Mouse (Mus musculus) ES-Bruce4 (cell line): Measurements from ENCODE around the gene Ubash3a. TPM values are rescaled to one million over a fixed set of nuclear protein-coding genes. Genes with fewer than 3 reads are reported as not detected.

ENCODE experiments used
- H3K27ac ChIP-seq: 2 replicates; pipeline ENCODE4 v1.5.1; 2012; ENCODE audit warnings: low read length, inconsistent platforms; ENCODE audit not compliant: insufficient read depth
- H3K27me3 ChIP-seq: 2 replicates; pipeline ENCODE4 v1.6.1; 2012; ENCODE audit warnings: mild to moderate bottlenecking, low read length, inconsistent platforms; ENCODE audit not compliant: control insufficient read depth, poor library complexity, insufficient read depth, severe bottlenecking
- H3K36me3 ChIP-seq: 2 replicates; pipeline ENCODE4 v1.6.1; 2012; ENCODE audit warnings: inconsistent platforms, mild to moderate bottlenecking, low read length, moderate library complexity; ENCODE audit not compliant: control insufficient read depth, poor library complexity, insufficient read depth, severe bottlenecking
- H3K4me1 ChIP-seq: one replicate; pipeline ENCODE4 v1.8.1; 2011; ENCODE audit warnings: low read length; ENCODE audit not compliant: control insufficient read depth, insufficient read depth
- H3K4me3 ChIP-seq: 2 replicates; pipeline ENCODE4 v1.5.1; 2011; ENCODE audit warnings: low read depth, mild to moderate bottlenecking, low read length
- H3K9ac ChIP-seq: 2 replicates; pipeline ENCODE4 v1.6.1; 2012; ENCODE audit warnings: low read depth, mild to moderate bottlenecking, inconsistent platforms; ENCODE audit not compliant: poor library complexity, severe bottlenecking
- H3K9me3 ChIP-seq: replicated peaks from 2 replicates; pipeline ENCODE4 v1.6.1; 2012; ENCODE audit warnings: mild to moderate bottlenecking, low read length, inconsistent platforms; ENCODE audit not compliant: control insufficient read depth, poor library complexity, insufficient read depth, severe bottlenecking
- CTCF ChIP-seq: IDR thresholded peaks from one replicate; pipeline ENCODE4 v1.8.1; 2011; ENCODE audit warnings: low read depth, low read length
- EP300 ChIP-seq: IDR thresholded peaks from 2 replicates; pipeline ENCODE4 v1.6.1; 2011; ENCODE audit warnings: low read depth, low read length; ENCODE audit not compliant: insufficient read depth
- POLR2A ChIP-seq: IDR thresholded peaks from one replicate; pipeline ENCODE4 v1.8.1; 2011; ENCODE audit warnings: low read length; ENCODE audit not compliant: insufficient read depth
- polyA plus RNA-seq: library from polyadenylated mRNA; stranded (reverse); fragments of >200 nt; gene quantifications from 2 replicates; pipeline ENCODE4 v1.2.4, GENCODE M21; 2011; ENCODE audit warnings: low read depth; ENCODE audit not compliant: missing spikeins, insufficient read depth, insufficient read length

The Ubash3a gene
- polyA plus RNA-seq, 1 experiment, result 3.5 TPM

DNA sequence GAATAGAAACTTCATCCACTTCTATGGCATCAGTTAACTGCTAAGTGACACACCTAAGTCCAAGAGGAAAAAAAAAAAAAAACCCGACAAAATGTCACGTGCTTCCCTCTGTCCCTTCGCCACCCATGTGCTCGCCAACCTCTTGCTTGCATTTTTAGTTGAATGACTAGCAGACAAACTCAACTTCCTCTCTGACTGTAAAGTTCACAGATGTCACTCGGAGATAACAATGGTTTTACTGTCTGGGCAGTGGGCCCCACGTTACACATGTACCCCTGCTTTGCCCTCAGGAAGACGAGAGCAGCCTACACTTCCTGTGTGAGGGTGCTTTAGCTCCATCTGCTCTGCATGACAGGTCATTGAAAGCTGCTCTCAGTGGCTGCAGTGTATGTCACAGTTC is 16.2 kb downstream of the Ubash3a start:
- TF ChIP-seq CTCF (no peak), EP300 (no peak), POLR2A (no peak)
- no peaks in the 10 kb centered on the region for H3K36me3 ChIP-seq

DNA sequence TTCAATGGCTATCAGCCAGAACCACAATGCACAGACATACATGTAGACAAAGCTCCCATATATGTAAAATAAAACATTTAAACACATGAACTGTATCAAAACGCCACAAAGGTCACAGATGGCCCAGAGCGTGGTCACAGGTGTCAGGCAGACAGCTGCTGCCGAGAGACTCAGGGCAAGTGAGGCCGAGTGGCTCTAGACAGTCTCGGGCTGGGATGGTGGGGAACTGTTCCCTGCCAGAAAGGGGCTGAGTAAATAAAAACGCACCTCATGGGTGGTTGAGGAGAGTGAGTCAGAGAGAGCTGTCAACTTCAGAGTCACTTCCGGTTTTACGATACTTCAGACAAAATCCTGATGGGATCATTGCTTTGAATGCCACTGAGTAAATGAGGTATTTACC is 16.9 kb downstream of the Ubash3a start:
- no peaks in the 10 kb centered on the region for H3K9me3 ChIP-seq
- no peak for TF ChIP-seq POLR2A
- no peak for TF ChIP-seq CTCF
- no peak for TF ChIP-seq EP300
- H3K4me1 ChIP-seq, result no peaks in the 10 kb centered on the region
- no peak overlapping the region for H3K9ac ChIP-seq
- H3K27me3 ChIP-seq, result no peaks in the 10 kb centered on the region
- H3K36me3 ChIP-seq, result no peaks in the 10 kb centered on the region
- H3K27ac ChIP-seq, result no peak overlapping the region
- H3K4me3 ChIP-seq, result no peak overlapping the region

More for the DNA sequence above, 16.2 kb downstream of the Ubash3a start:
- Histone ChIP-seq H3K4me3 (no peak overlapping the region), H3K4me1 (no peaks in the 10 kb centered on the region), H3K27me3 (no peaks in the 10 kb centered on the region), H3K27ac (no peak overlapping the region), H3K9me3 (no peaks in the 10 kb centered on the region), H3K9ac (no peak overlapping the region)

DNA sequence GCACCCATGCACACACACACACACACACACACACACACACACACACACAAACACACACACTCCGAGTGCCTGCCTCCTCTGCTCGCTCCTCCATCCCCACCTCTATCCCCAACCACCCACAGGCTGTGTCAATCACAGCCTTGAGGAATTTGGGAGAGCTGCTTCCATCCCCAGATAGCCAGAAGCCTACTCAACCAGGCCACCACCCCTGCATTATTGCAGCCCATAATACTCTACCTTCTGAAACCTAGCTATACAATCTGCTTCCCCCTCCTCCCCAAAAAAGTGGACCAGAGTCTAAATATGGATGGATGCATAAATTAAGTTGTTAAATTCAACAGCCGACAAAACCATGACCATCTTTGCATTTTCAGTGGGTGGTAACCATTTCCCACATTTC is 18.7 kb downstream of the Ubash3a start:
- no peaks in the 10 kb centered on the region for H3K4me1 ChIP-seq
- H3K9me3 ChIP-seq, result no peaks in the 10 kb centered on the region
- H3K36me3 ChIP-seq, result no peaks in the 10 kb centered on the region
- no peak overlapping the region for H3K4me3 ChIP-seq
- H3K9ac ChIP-seq, result no peak overlapping the region
- no peak overlapping the region for H3K27ac ChIP-seq
- TF ChIP-seq EP300 (no peak), POLR2A (no peak), CTCF (no peak)
- H3K27me3 ChIP-seq, result no peaks in the 10 kb centered on the region

DNA sequence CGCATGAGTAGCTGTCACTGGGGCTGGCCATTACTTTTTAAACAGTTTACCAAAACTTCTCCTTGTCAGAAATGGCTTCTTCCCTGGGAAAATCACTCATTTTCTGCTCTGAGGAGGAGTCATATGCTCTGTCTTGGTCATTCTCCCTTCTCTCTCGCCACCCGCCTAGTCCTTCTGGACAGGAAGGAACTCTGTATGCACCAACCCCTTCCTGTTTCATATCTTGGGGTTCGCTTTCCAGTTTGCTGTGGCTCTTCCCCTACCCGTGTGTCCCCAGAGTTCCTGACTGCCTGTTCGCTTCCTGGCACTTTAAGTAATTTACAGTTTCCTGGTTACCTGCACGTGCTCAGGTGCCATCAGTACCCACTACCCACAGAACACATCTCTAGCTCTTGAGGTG is 19.3 kb downstream of the Ubash3a start:
- Histone ChIP-seq H3K4me1 (no peaks in the 10 kb centered on the region), H3K9me3 (no peaks in the 10 kb centered on the region), H3K36me3 (no peaks in the 10 kb centered on the region), H3K27me3 (no peaks in the 10 kb centered on the region), H3K4me3 (no peak overlapping the region), H3K27ac (no peak overlapping the region), H3K9ac (no peak overlapping the region)
- TF ChIP-seq EP300 (no peak), POLR2A (no peak), CTCF (no peak)

DNA sequence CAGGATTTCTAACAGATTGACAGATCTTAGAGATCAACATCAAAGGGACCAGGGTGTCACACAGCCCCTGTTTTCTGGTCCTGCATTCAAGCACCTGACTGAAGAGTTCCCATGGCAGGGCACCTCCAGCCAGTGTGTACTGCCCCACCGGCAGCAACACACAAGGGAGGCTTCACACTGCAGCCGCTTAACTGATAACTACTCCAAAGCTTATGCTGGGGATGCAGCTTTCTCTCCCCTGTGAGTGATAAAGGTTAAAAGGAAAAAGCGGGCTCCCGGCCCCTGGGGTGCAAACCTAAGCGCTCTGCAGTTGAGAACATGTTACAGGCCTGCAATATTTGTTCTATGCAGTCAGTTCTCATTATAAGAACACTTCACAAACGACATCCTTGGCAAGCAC is 24.1 kb downstream of the Ubash3a start:
- TF ChIP-seq CTCF (no peak), EP300 (no peak), POLR2A (no peak)
- Histone ChIP-seq H3K36me3 (no peaks in the 10 kb centered on the region), H3K4me1 (no peaks in the 10 kb centered on the region), H3K27ac (no peak overlapping the region), H3K4me3 (no peak overlapping the region), H3K9me3 (no peaks in the 10 kb centered on the region), H3K9ac (no peak overlapping the region), H3K27me3 (no peaks in the 10 kb centered on the region)

DNA sequence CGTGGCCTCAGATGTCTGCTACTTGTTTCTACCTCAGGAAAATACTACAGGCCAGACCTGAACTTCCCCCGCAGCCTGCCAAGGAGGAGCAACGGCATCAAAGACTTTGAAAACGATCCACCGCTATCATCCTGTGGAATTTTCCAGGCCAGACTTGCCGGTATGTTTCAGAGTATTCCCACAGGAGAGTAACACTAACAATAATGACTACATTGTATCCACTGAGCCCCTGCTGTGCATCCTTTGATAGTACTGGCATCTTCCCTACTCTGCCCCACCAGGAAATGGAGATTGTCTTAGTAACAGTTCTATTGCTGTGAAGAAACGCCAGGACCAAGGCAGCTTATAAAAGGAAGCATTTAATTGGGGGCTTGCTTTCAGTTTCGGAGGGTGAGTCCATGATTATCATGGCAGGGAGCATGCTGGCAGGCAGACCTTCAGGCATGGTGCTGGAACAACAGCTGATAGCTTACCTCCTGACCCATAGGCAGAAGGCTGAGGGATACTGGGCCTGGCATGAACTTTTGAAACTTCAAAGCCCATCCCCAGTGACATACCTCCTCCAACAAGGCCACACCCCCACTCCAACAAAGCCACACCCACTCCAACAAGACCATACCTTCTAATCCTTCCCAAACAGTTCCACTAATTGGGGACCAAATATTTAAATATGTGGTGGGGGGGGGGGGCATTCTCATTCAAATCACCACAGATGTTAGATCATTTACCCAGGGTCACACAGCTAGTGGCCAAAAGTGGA is 24.8 kb downstream of the Ubash3a start:
- TF ChIP-seq EP300 (no peak), POLR2A (no peak), CTCF (no peak)
- H3K36me3 ChIP-seq, result no peaks in the 10 kb centered on the region
- no peaks in the 10 kb centered on the region for H3K4me1 ChIP-seq
- H3K4me3 ChIP-seq, result no peak overlapping the region
- no peaks in the 10 kb centered on the region for H3K27me3 ChIP-seq
- H3K9me3 ChIP-seq, result no peaks in the 10 kb centered on the region
- H3K27ac ChIP-seq, result no peak overlapping the region
- H3K9ac ChIP-seq, result no peak overlapping the region
